Mouse (Mus musculus): ENCODE measurements around the gene Prss54.

- TF ChIP-seq GATA1 (IDR thresholded peaks at IDR 0.05; ENCODE audit: borderline replicate concordance, low read length) (no peak), FLI1 (IDR thresholded peaks at IDR 0.05; ENCODE audit: low read length) (no peak)
Measured at GRCm38 (mm10) chr8:95590539-95590938, 14.4 kb upstream of the Prss54 start.

All from megakaryocyte, embryonic 14.5 days (primary cell).